Mouse (Mus musculus) liver, embryonic 11.5 days (tissue): ENCODE data around the gene Troap. TPM values are rescaled to one million over a fixed set of nuclear protein-coding genes. Genes with fewer than 3 reads are reported as not detected.
"Not testable (repeated sequence)": the region's sequence is repeated elsewhere in the genome, so short reads cannot be mapped to it uniquely, and the experiment has no call there.

ENCODE experiments used
- ATAC-seq: fragments of 200-750 bp; cut with Nextera tagmentation; replicated peaks from 2 replicates; pipeline ENCODE4 v1.8.0; 2017; ENCODE audit warnings: moderate number of reproducible peaks, mild to moderate bottlenecking, moderate TSS enrichment, moderate library complexity; ENCODE audit not compliant: low FRiP score
- DNase-seq: peaks from one replicate; pipeline ENCODE4 v3.0.0-alpha.2; 2017; ENCODE audit warnings: low spot score
- H3K27ac ChIP-seq: fragments of 300-500 bp; sonication (generic); 2 replicates; pipeline ENCODE4 v1.5.1; 2014; ENCODE audit warnings: mild to moderate bottlenecking, low read depth, low read length, control low read depth
- H3K27me3 ChIP-seq: fragments of 300-500 bp; sonication (generic); replicated peaks from 2 replicates; pipeline ENCODE4 v1.6.1; 2014; ENCODE audit warnings: low read length, mixed read lengths; ENCODE audit not compliant: control insufficient read depth, insufficient read depth
- H3K36me3 ChIP-seq: fragments of 300-500 bp; sonication (generic); 2 replicates; pipeline ENCODE4 v1.6.1; 2014; ENCODE audit warnings: mild to moderate bottlenecking, low read length, moderate library complexity, mixed read lengths; ENCODE audit not compliant: control insufficient read depth, insufficient read depth
- H3K4me1 ChIP-seq: fragments of 300-500 bp; sonication (generic); replicated peaks from 2 replicates; pipeline ENCODE4 v1.6.1; 2014; ENCODE audit warnings: low read length, mixed read lengths; ENCODE audit not compliant: control insufficient read depth, insufficient read depth
- H3K4me2 ChIP-seq: fragments of 300-500 bp; sonication (generic); 2 replicates; pipeline ENCODE4 v1.6.1; 2014; ENCODE audit warnings: mild to moderate bottlenecking, control low read depth, moderate library complexity
- H3K4me3 ChIP-seq: fragments of 300-500 bp; sonication (generic); 2 replicates; pipeline ENCODE4 v1.5.1; 2014; ENCODE audit warnings: low read depth, low read length, control low read depth
- H3K9ac ChIP-seq: fragments of 300-500 bp; sonication (generic); 2 replicates; pipeline ENCODE4 v1.6.1; 2014; ENCODE audit warnings: low read depth, low read length, control low read depth
- H3K9me3 ChIP-seq: fragments of 300-500 bp; sonication (generic); 2 replicates; pipeline ENCODE4 v1.6.1; 2016; ENCODE audit warnings: low read length, inconsistent platforms, mixed read lengths; ENCODE audit not compliant: control insufficient read depth
- WGBS: fragments of 180-500 bp; shearing (Covaris S2); extraction: QIAGEN DNeasy Blood & Tissue Kit; methylation state at CpG from one replicate; pipeline ENCODE4 v1.1.7; 2014; 5-methylcytosine and 5-hydroxymethylcytosine counted together
- polyA plus RNA-seq: library from polyadenylated mRNA; unstranded; fragments of >200 nt; fragmentation: Nextera tagmentation; extraction: Ambion mirVana; gene quantifications from 2 replicates; pipeline ENCODE4 v1.2.1, GENCODE M21; 2014

The Troap gene
- polyA plus RNA-seq, 1 experiment from 2014 or later = 27.8 TPM

DNA sequence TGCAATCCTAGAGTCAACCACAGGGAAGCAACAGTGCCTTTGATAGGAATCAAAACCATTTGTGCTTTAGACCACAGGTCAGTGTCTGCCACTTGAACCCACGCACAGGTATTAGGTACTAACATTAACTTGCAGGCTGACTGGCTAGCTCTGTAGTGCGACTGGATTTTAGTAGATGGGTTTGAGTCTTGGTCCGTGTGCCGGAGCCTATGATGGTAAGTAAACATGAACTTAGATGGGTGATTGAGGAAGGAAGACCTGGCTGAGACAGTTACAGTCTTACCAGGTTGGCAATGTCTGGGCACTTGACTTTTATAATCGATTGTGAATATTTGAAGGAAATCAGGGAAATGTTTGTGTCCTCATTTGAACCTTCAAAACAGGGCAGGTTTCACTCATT lies 35.6 kb upstream of the Troap start:
- Histone ChIP-seq H3K27ac (no peak overlapping the region), H3K36me3 (peaks cover 23% of the 10 kb centered on the region), H3K4me2 (no peak overlapping the region), H3K9me3 (no peaks in the 10 kb centered on the region), H3K27me3 (no peaks in the 10 kb centered on the region), H3K9ac (no peak overlapping the region), H3K4me3 (no peak overlapping the region), H3K4me1 (peaks cover 6% of the 10 kb centered on the region; the same call in 1 of the 2 replicates)
- DNase-seq (no peak), ATAC-seq (no peak)
- 83% methylated on average over 5 of the region's 5 CpGs for WGBS

GRCm38 (mm10) chr15:99039306-99039705 lies 35.1 kb upstream of the Troap start:
- Histone ChIP-seq H3K27me3 (no peaks in the 10 kb centered on the region), H3K4me2 (no peak overlapping the region), H3K36me3 (peaks cover 23% of the 10 kb centered on the region), H3K9me3 (no peaks in the 10 kb centered on the region), H3K4me1 (peaks cover 6% of the 10 kb centered on the region; the same call in 1 of the 2 replicates), H3K27ac (no peak overlapping the region), H3K4me3 (no peak overlapping the region), H3K9ac (no peak overlapping the region)
- ATAC-seq (no peak), DNase-seq (no peak)
- WGBS = 78% methylated on average over 4 of the region's 4 CpGs

- H3K4me2 ChIP-seq = no peak overlapping the region
- ATAC-seq (peak; percentile 43; the same call in 1 of the 2 replicates), DNase-seq (peak; percentile 34)
- no peaks in the 10 kb centered on the region for H3K27me3 ChIP-seq
- no peak overlapping the region for H3K9ac ChIP-seq
- H3K4me3 ChIP-seq = no peak overlapping the region
- H3K4me1 ChIP-seq = peaks cover 6% of the 10 kb centered on the region; the same call in 1 of the 2 replicates
- H3K27ac ChIP-seq = no peak overlapping the region
- no peaks in the 10 kb centered on the region for H3K9me3 ChIP-seq
- peaks cover 14% of the 10 kb centered on the region for H3K36me3 ChIP-seq
- WGBS = 53% methylated on average over 26 of the region's 26 CpGs
Observed at GRCm38 (mm10) chr15:99039996-99040919, 34.1 kb upstream of the Troap start.

DNA sequence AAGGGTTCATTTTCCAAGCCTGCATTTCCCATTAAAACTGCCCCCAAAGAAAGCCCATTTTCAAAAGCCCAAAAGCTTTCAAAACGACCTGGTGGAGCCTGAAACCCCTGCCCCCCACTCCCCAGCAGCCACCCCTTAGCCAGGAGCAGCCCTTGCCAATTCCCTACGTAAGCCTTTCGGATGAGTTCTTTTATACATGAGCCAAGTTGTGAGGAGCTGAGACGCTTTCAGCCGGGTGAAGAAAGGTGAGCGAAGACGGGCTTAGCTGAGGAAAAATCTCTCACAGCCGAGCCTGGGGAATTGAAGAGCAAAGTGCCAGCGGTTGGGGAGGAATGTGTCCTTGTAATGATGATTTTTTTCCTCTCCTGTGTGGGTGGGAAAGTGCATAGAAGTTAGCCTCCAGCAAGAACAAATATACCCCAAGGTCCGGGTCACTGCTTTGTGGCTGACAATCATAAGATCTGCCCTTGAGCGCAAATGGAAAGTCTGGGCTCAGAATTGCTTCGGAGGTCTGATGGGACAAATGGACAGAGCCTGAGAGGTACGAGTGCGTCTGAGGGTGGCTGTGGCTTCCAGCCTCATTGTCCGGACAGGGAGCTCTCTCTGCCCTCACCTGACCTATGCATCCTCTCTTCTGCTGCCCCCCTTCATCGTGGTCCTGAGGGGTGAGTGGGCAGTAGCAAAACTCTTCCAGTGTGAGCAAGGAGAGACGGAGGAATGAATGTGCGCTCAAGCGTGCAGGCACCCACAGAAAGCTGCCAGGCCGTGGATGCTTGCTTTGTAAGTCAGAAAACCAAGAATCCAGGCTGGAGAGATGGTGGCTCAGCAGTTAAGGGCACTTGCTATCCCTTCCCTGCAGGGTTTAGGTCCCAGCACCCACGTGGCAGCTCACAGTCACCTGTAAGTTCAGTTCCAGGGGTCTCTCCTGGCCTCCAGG lies 33.2 kb upstream of the Troap start:
- no peak overlapping the region for H3K9ac ChIP-seq
- DNase-seq (no peak), ATAC-seq (no peak)
- 67% methylated on average over 21 of the region's 21 CpGs for WGBS
- H3K9me3 ChIP-seq = no peaks in the 10 kb centered on the region
- no peaks in the 10 kb centered on the region for H3K27me3 ChIP-seq
- H3K4me1 ChIP-seq = peaks cover 6% of the 10 kb centered on the region; the same call in 1 of the 2 replicates
- no peak overlapping the region for H3K4me3 ChIP-seq
- H3K4me2 ChIP-seq = no peak overlapping the region
- H3K36me3 ChIP-seq = peaks cover 12% of the 10 kb centered on the region
- H3K27ac ChIP-seq = no peak overlapping the region

DNA sequence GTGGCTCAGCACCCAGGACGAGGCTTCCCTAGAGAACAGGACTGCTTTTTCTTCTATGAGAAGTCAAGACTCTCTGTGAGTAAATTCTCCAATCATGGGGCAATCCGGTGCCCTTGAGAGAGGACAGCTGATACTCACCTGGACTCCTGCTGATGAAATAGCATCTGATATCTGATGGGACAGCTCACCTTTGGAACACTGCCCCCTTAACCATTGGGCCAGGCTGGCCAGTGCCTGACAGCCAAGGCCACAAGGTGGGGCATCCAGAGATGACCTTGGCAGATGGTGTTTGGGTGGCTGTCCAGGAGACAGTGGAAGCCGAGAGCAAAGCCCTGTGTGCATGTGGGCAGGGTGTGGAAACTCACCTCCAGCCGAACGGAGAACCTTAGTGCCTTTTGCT lies 32.0 kb upstream of the Troap start:
- H3K4me3 ChIP-seq = no peak overlapping the region
- H3K27me3 ChIP-seq = no peaks in the 10 kb centered on the region
- H3K36me3 ChIP-seq = peaks cover 5% of the 10 kb centered on the region; the same call in 1 of the 2 replicates
- H3K4me2 ChIP-seq = no peak overlapping the region
- no peak for DNase-seq
- H3K9me3 ChIP-seq = no peaks in the 10 kb centered on the region
- no peak overlapping the region for H3K27ac ChIP-seq
- ATAC-seq = 0 out of 2 replicates have a peak, but pooled peaks have one; percentile 20
- 72% methylated on average over 5 of the region's 5 CpGs for WGBS
- no peak overlapping the region for H3K9ac ChIP-seq
- peaks cover 6% of the 10 kb centered on the region; the same call in 1 of the 2 replicates for H3K4me1 ChIP-seq

GRCm38 (mm10) chr15:99044854-99045253 lies 29.5 kb upstream of the Troap start:
- H3K4me2 ChIP-seq = no peak overlapping the region
- H3K27ac ChIP-seq = no peak overlapping the region
- no peaks in the 10 kb centered on the region for H3K36me3 ChIP-seq
- WGBS = 56% methylated on average over 3 of the region's 3 CpGs
- no peaks in the 10 kb centered on the region for H3K9me3 ChIP-seq
- H3K27me3 ChIP-seq = no peaks in the 10 kb centered on the region
- no peak for ATAC-seq
- H3K4me3 ChIP-seq = no peak overlapping the region
- no peak for DNase-seq
- H3K9ac ChIP-seq = no peak overlapping the region
- H3K4me1 ChIP-seq = peaks cover 6% of the 10 kb centered on the region; the same call in 1 of the 2 replicates

GRCm38 (mm10) chr15:99045734-99046133 lies 28.6 kb upstream of the Troap start:
- not testable (repeated sequence) for ATAC-seq, H3K9ac ChIP-seq, DNase-seq, H3K9me3 ChIP-seq, H3K4me3 ChIP-seq, H3K4me1 ChIP-seq, H3K27me3 ChIP-seq, H3K36me3 ChIP-seq, H3K4me2 ChIP-seq, H3K27ac ChIP-seq
- 89% methylated on average over 6 of the region's 6 CpGs for WGBS

DNA sequence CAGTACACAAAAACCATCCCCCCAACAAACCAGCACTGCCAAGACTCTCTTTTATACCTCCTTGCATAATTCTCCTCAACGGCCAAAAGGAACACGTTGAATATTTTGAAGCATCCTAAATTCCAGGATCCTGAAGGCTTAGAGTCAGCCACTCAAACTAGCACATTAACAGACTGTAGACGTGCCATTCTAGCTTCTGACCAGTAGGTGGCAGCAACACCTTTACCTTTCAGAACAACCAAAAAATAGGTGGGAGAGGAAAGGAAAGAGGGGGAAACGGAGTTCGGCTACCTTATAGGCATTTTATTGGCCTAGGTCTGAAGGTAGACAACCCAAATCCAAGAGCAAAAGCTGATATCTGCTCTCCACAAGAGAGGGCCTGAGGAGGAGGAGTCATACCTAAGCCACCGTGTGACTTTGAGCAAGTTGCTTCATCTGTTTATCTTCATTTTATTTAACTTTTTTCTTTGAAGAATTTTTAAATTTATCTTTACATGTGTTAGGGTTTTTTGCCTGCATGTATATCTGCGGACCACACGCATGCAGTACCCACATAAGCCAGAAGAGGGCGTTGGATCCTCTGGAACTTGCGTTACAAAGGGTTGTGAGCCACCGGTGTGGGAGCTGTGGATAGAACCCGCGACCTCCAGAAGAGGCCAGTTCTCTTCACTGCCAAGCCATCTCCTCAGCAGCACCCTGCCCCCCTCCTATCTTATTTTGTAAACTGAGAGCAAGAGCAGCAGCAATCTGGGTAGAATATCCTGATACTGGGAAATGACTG lies 24.7 kb upstream of the Troap start:
- no peak overlapping the region for H3K9ac ChIP-seq
- WGBS = 24% methylated on average over 13 of the region's 13 CpGs
- no peak overlapping the region for H3K4me2 ChIP-seq
- DNase-seq (no peak), ATAC-seq (no peak)
- no peaks in the 10 kb centered on the region for H3K36me3 ChIP-seq
- no peaks in the 10 kb centered on the region for H3K4me1 ChIP-seq
- H3K9me3 ChIP-seq = no peaks in the 10 kb centered on the region
- H3K27me3 ChIP-seq = peaks cover 28% of the 10 kb centered on the region
- no peak overlapping the region for H3K4me3 ChIP-seq
- no peak overlapping the region for H3K27ac ChIP-seq
